Mouse (Mus musculus): ENCODE measurements around the gene Trp73. TPM values are rescaled to one million over a fixed set of nuclear protein-coding genes. Genes with fewer than 3 reads are reported as not detected.

Trp73 gene
- polyA plus RNA-seq, 1 experiment from 2014 or later: 1.0 TPM

GRCm38 (mm10) chr4:154142211-154143040, 2.4 kb upstream of the Trp73 start, which contains the start of gene Wrap73:
Wrap73 (plus strand) TSS chr4:154142372.
- under 1% methylated on average over 44 of the region's 49 CpGs for WGBS
- Histone ChIP-seq H3K9me3 (ENCODE audit: control insufficient read depth, low read length) (no peaks in the 10 kb centered on the region), H3K4me3 (ENCODE audit: low read depth, low read length) (peak within 1 kb of the TSS; percentile 74), H3K4me1 (replicated peaks; ENCODE audit: control insufficient read depth, insufficient read depth) (peaks cover 11% of the 10 kb centered on the region), H3K9ac (ENCODE audit: low read length) (peak within 1 kb of the TSS; percentile 74), H3K4me2 (replicated peaks; ENCODE audit: low read depth) (peak within 1 kb of the TSS; percentile 78), H3K27me3 (ENCODE audit: control insufficient read depth, insufficient read depth, low read length) (peaks cover 7% of the 10 kb centered on the region; the same call in 1 of the 2 replicates), H3K36me3 (ENCODE audit: control insufficient read depth, insufficient read depth, low read length) (no peaks in the 10 kb centered on the region), H3K27ac (replicated peaks) (peak within 1 kb of the TSS; percentile 80)
- DNase-seq (ENCODE audit: low spot score) (peak; percentile 93), ATAC-seq (ENCODE audit: low FRiP score, low TSS enrichment) (peak; percentile 94)
- TF ChIP-seq EP300 (optimal IDR thresholded peaks at IDR 0.05) (no peak), CTCF (IDR thresholded peaks at IDR 0.05; ENCODE audit: low read depth) (peak; percentile 9; the same call in 1 of the 2 replicates)

DNA sequence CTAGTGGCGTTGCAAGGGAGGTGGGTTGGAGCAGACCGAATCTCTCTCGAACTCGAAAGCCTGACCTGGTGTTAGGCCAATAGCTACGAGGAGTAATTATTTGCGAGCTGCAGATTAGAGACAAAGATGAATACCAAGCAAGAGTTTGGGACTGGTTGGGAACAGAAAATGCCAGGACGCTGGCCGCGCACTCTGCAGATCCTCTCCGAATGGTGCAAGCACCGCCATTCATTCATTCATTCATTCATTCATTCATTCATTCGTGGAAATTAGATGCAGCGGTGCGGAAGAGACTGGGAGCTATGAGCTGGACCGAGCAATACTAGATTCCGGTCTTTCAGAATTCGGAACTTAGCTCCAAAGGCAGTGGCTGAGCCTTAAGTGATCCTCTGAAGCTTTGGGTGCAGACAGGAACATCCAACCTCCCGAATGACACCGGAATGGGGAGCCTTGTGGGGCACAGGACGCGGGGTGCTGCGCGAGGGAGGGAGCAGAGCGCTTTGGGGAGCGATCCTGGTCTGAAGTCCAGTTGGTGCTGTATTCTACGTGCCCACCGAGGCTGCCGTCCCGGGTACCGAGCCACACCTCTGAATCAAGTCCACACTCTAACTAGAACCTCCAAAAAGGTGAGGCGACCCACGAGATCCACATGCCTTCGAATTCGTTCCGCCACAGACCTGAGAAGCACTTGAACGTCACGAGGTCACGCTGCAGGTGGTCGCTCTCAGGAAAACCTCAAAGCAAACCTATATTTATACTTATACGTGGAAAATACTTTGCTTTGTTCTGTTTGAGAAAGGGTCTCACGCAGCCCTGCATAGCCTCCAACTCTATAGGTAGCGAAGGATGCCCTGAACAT, 1.2 kb upstream of the Trp73 start:
- H3K36me3 ChIP-seq (ENCODE audit: control insufficient read depth, insufficient read depth, low read length): no peaks in the 10 kb centered on the region
- H3K27me3 ChIP-seq (ENCODE audit: control insufficient read depth, insufficient read depth, low read length): peaks cover 7% of the 10 kb centered on the region; the same call in 1 of the 2 replicates
- DNase-seq (ENCODE audit: low spot score): no peak
- 2% methylated on average over 41 of the region's 42 CpGs for WGBS
- no peaks in the 10 kb centered on the region for H3K9me3 ChIP-seq (ENCODE audit: control insufficient read depth, low read length)
- H3K4me3 ChIP-seq (ENCODE audit: low read depth, low read length): peak overlapping the region; percentile 51
- H3K4me1 ChIP-seq (replicated peaks; ENCODE audit: control insufficient read depth, insufficient read depth): peaks cover 11% of the 10 kb centered on the region
- TF ChIP-seq EP300 (optimal IDR thresholded peaks at IDR 0.05) (no peak), CTCF (IDR thresholded peaks at IDR 0.05; ENCODE audit: low read depth) (no peak)
- no peak overlapping the region for H3K9ac ChIP-seq (ENCODE audit: low read length)
- peak overlapping the region; percentile 87 for H3K4me2 ChIP-seq (replicated peaks; ENCODE audit: low read depth)
- no peak for ATAC-seq (ENCODE audit: low FRiP score, low TSS enrichment)
- H3K27ac ChIP-seq (replicated peaks): no peak overlapping the region

DNA sequence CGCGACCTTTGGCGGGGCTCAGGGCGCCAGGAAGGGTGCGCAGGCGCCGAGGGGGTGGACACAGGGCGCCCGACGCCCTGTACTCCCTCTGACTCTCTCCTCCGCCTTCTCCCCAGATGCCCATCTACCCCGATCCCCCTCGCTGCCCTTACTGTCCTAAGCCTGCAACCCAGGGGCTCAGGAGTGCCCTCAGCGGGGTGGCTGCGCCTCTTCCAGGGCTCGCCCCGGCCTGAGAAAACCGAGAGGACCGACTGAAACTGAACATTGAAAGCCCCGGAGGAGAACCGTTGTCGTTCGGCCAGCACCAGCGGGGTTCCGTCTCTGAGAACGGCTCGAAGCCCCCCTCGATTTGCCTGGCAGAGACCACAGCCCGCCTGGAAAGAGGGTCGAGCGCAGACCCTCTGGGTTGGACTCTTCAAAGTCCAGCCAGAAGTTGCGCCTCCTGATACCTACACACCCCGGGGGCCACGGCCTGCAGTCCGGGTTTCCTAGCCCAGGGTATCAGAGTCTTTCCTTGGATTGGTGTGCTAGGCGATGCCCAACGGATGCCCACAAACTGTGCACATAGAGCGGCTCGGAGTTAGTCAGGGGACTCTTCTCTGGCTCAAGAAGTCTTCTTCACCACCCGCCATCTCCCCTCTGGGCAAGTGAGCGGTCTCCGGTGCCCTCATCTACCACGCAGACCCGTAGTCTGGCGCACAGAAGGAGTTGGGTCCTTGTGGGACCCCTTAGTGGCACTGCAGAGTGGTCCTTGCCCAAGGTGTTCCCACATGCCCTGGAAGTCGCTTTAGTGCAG, 403 bp upstream of the Trp73 start:
- Histone ChIP-seq H3K9ac (ENCODE audit: low read length) (peak overlapping the region; percentile 43), H3K27ac (replicated peaks) (no peak overlapping the region), H3K4me2 (replicated peaks; ENCODE audit: low read depth) (peak overlapping the region; percentile 87), H3K36me3 (ENCODE audit: control insufficient read depth, insufficient read depth, low read length) (no peaks in the 10 kb centered on the region), H3K4me3 (ENCODE audit: low read depth, low read length) (peak overlapping the region; percentile 51), H3K27me3 (ENCODE audit: control insufficient read depth, insufficient read depth, low read length) (peaks cover 7% of the 10 kb centered on the region; the same call in 1 of the 2 replicates), H3K4me1 (replicated peaks; ENCODE audit: control insufficient read depth, insufficient read depth) (peaks cover 11% of the 10 kb centered on the region), H3K9me3 (ENCODE audit: control insufficient read depth, low read length) (no peaks in the 10 kb centered on the region)
- ATAC-seq (ENCODE audit: low FRiP score, low TSS enrichment) (no peak), DNase-seq (ENCODE audit: low spot score) (no peak)
- no peak for TF ChIP-seq CTCF (IDR thresholded peaks at IDR 0.05; ENCODE audit: low read depth)
- no peak for TF ChIP-seq EP300 (optimal IDR thresholded peaks at IDR 0.05)
- WGBS: 4% methylated on average over 35 of the region's 46 CpGs

GRCm38 (mm10) chr4:154139671-154140181, 282 bp downstream of the Trp73 start:
- Histone ChIP-seq H3K4me2 (replicated peaks; ENCODE audit: low read depth) (peak overlapping the region; percentile 87), H3K36me3 (ENCODE audit: control insufficient read depth, insufficient read depth, low read length) (no peaks in the 10 kb centered on the region), H3K9ac (ENCODE audit: low read length) (peak overlapping the region; percentile 43), H3K27ac (replicated peaks) (no peak overlapping the region), H3K9me3 (ENCODE audit: control insufficient read depth, low read length) (no peaks in the 10 kb centered on the region), H3K4me1 (replicated peaks; ENCODE audit: control insufficient read depth, insufficient read depth) (peaks cover 11% of the 10 kb centered on the region), H3K4me3 (ENCODE audit: low read depth, low read length) (peak overlapping the region; percentile 51), H3K27me3 (ENCODE audit: control insufficient read depth, insufficient read depth, low read length) (peaks cover 7% of the 10 kb centered on the region; the same call in 1 of the 2 replicates)
- WGBS: 2% methylated on average over 31 of the region's 59 CpGs
- no peak for ATAC-seq (ENCODE audit: low FRiP score, low TSS enrichment)
- no peak for DNase-seq (ENCODE audit: low spot score)
- TF ChIP-seq EP300 (optimal IDR thresholded peaks at IDR 0.05) (no peak), CTCF (IDR thresholded peaks at IDR 0.05; ENCODE audit: low read depth) (no peak)

DNA sequence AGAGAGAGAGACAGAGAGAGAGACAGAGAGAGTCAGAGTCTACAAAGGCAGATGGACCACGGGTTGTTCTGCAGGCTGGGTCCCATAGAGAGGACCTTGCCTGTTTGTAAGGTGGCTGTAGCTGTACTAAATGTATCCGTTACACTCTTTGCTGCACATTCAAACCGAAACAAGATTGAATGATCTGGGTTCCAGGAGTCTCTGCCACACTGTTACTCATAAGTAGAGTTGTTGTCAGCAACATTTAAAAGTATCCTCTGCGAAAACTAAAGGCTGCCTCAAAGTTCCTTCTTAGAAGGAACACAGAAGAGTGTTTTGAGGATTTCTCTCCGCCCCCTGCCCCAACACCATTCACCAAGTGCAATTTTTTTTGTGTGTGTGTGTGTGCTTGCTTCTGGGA, 2.9 kb downstream of the Trp73 start:
- DNase-seq (ENCODE audit: low spot score): no peak
- no peak overlapping the region for H3K27ac ChIP-seq (replicated peaks)
- H3K9me3 ChIP-seq (ENCODE audit: control insufficient read depth, low read length): no peaks in the 10 kb centered on the region
- ATAC-seq (ENCODE audit: low FRiP score, low TSS enrichment): no peak
- no peak overlapping the region for H3K4me3 ChIP-seq (ENCODE audit: low read depth, low read length)
- H3K9ac ChIP-seq (ENCODE audit: low read length): no peak overlapping the region
- H3K4me2 ChIP-seq (replicated peaks; ENCODE audit: low read depth): no peak overlapping the region
- peaks cover 7% of the 10 kb centered on the region; the same call in 1 of the 2 replicates for H3K27me3 ChIP-seq (ENCODE audit: control insufficient read depth, insufficient read depth, low read length)
- no peaks in the 10 kb centered on the region for H3K36me3 ChIP-seq (ENCODE audit: control insufficient read depth, insufficient read depth, low read length)
- TF ChIP-seq EP300 (optimal IDR thresholded peaks at IDR 0.05) (no peak), CTCF (IDR thresholded peaks at IDR 0.05; ENCODE audit: low read depth) (no peak)
- WGBS: 69% methylated on average over 5 of the region's 5 CpGs
- peaks cover 7% of the 10 kb centered on the region for H3K4me1 ChIP-seq (replicated peaks; ENCODE audit: control insufficient read depth, insufficient read depth)
